Mouse (Mus musculus) neural tube, embryonic 12.5 days (tissue): ENCODE measurements around the gene Ferd3l. TPM values are rescaled to one million over a fixed set of nuclear protein-coding genes. Genes with fewer than 3 reads are reported as not detected.

Experiments used
- ATAC-seq: fragments of 200-750 bp; cut with Nextera tagmentation; 2 replicates; pipeline ENCODE4 v1.8.0; 2017; ENCODE audit warnings: low read depth, mild to moderate bottlenecking, moderate TSS enrichment, moderate library complexity; ENCODE audit not compliant: low FRiP score
- H3K27ac ChIP-seq: fragments of 300-500 bp; sonication (generic); 2 replicates; pipeline ENCODE4 v1.5.1; 2016
- H3K27me3 ChIP-seq: fragments of 300-500 bp; sonication (generic); replicated peaks from 2 replicates; pipeline ENCODE4 v1.6.1; 2016; ENCODE audit warnings: mild to moderate bottlenecking
- H3K36me3 ChIP-seq: fragments of 300-500 bp; sonication (generic); 2 replicates; pipeline ENCODE4 v1.6.1; 2016; ENCODE audit warnings: mild to moderate bottlenecking
- H3K4me1 ChIP-seq: fragments of 300-500 bp; sonication (generic); 2 replicates; pipeline ENCODE4 v1.6.1; 2016
- H3K4me2 ChIP-seq: fragments of 300-500 bp; sonication (generic); replicated peaks from 2 replicates; pipeline ENCODE4 v1.6.1; 2016; ENCODE audit warnings: mild to moderate bottlenecking
- H3K4me3 ChIP-seq: fragments of 300-500 bp; sonication (generic); 2 replicates; pipeline ENCODE4 v1.5.1; 2016
- H3K9ac ChIP-seq: fragments of 300-500 bp; sonication (generic); 2 replicates; pipeline ENCODE4 v1.6.1; 2016; ENCODE audit warnings: mild to moderate bottlenecking
- H3K9me3 ChIP-seq: fragments of 300-500 bp; sonication (generic); 2 replicates; pipeline ENCODE4 v1.6.1; 2016; ENCODE audit warnings: mild to moderate bottlenecking
- WGBS: fragments of 180-500 bp; shearing (Covaris S2); methylation state at CpG from one replicate; pipeline ENCODE4 v1.1.7; 2016; 5-methylcytosine and 5-hydroxymethylcytosine counted together
- polyA plus RNA-seq: library from polyadenylated mRNA; unstranded; fragments of >200 nt; fragmentation: Nextera tagmentation; extraction: Ambion mirVana; gene quantifications from 2 replicates; pipeline ENCODE4 v1.2.1, GENCODE M21; 2016

Ferd3l gene
- polyA plus RNA-seq, 1 experiment from 2014 or later: 2.2 TPM

GRCm38 (mm10) chr12:33958241-33959194 lies 30.3 kb downstream of the Ferd3l start:
- H3K27ac ChIP-seq: peak overlapping the region; percentile 18
- peak; percentile 46 for ATAC-seq
- H3K9me3 ChIP-seq: no peaks in the 10 kb centered on the region
- H3K4me2 ChIP-seq: peak overlapping the region; percentile 62
- H3K9ac ChIP-seq: peak overlapping the region; percentile 80
- peaks cover 25% of the 10 kb centered on the region for H3K4me1 ChIP-seq
- H3K36me3 ChIP-seq: no peaks in the 10 kb centered on the region
- H3K4me3 ChIP-seq: peak overlapping the region; percentile 58
- WGBS: under 1% methylated on average over 56 of the region's 56 CpGs
- peaks cover 89% of the 10 kb centered on the region for H3K27me3 ChIP-seq

GRCm38 (mm10) chr12:33959206-33959605 lies 31.0 kb downstream of the Ferd3l start:
- WGBS: under 1% methylated on average over 6 of the region's 6 CpGs
- H3K9ac ChIP-seq: 0 out of 2 replicates have a peak overlapping the region, but pooled peaks have one; percentile 80
- no peak overlapping the region for H3K27ac ChIP-seq
- H3K4me2 ChIP-seq: peak overlapping the region; percentile 62; the same call in 1 of the 2 replicates
- H3K27me3 ChIP-seq: peaks cover 90% of the 10 kb centered on the region
- H3K36me3 ChIP-seq: no peaks in the 10 kb centered on the region
- H3K9me3 ChIP-seq: no peaks in the 10 kb centered on the region
- no peak for ATAC-seq
- peaks cover 25% of the 10 kb centered on the region for H3K4me1 ChIP-seq
- peak overlapping the region; percentile 58 for H3K4me3 ChIP-seq

DNA sequence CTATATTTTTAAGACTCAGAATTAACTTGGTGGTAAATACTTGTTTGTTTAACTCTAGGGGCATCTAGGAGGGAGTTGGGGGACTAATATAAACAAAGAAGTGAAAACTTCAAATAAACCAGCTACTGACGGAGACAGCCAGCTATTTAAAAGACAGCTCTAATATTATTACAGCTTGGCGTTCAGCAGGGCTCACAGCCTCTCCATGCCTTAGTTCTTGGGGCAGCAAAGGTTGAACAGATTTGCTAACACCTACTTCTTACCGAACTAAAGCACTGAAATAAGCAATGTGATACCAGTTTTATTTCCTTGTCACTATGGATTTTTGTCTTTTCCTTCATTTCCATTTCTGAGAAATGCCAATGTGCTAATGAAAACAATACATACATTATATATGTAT lies 31.6 kb downstream of the Ferd3l start:
- no peak for ATAC-seq
- Histone ChIP-seq H3K4me3 (peak overlapping the region; percentile 15; the same call in 1 of the 2 replicates), H3K36me3 (no peaks in the 10 kb centered on the region), H3K27me3 (peaks cover 91% of the 10 kb centered on the region), H3K4me1 (peaks cover 25% of the 10 kb centered on the region), H3K9me3 (no peaks in the 10 kb centered on the region), H3K27ac (no peak overlapping the region), H3K9ac (no peak overlapping the region), H3K4me2 (no peak overlapping the region; the same call in 1 of the 2 replicates)
- WGBS: under 1% methylated on average over 3 of the region's 3 CpGs

- 13% methylated on average over 5 of the region's 5 CpGs for WGBS
- Histone ChIP-seq H3K9ac (no peak overlapping the region), H3K27me3 (peaks cover 91% of the 10 kb centered on the region), H3K4me3 (no peak overlapping the region), H3K4me2 (0 out of 2 replicates have a peak overlapping the region, but pooled peaks have one; percentile 2), H3K36me3 (no peaks in the 10 kb centered on the region), H3K27ac (no peak overlapping the region), H3K9me3 (no peaks in the 10 kb centered on the region), H3K4me1 (peaks cover 20% of the 10 kb centered on the region)
- no peak for ATAC-seq
Observed at GRCm38 (mm10) chr12:33961013-33961412, 32.8 kb downstream of the Ferd3l start.

GRCm38 (mm10) chr12:33962118-33962772 lies 34.0 kb downstream of the Ferd3l start:
- peaks cover 92% of the 10 kb centered on the region for H3K27me3 ChIP-seq
- ATAC-seq: no peak
- no peak overlapping the region for H3K27ac ChIP-seq
- H3K36me3 ChIP-seq: no peaks in the 10 kb centered on the region
- peaks cover 22% of the 10 kb centered on the region for H3K4me1 ChIP-seq
- no peak overlapping the region for H3K4me3 ChIP-seq
- WGBS: under 1% methylated on average over 17 of the region's 17 CpGs
- no peaks in the 10 kb centered on the region for H3K9me3 ChIP-seq
- peak overlapping the region; percentile 32 for H3K4me2 ChIP-seq
- H3K9ac ChIP-seq: no peak overlapping the region

GRCm38 (mm10) chr12:33962773-33963130 lies 34.5 kb downstream of the Ferd3l start:
- no peak overlapping the region for H3K9ac ChIP-seq

GRCm38 (mm10) chr12:33963671-33964369 lies 35.6 kb downstream of the Ferd3l start:
- H3K27me3 ChIP-seq: peaks cover 92% of the 10 kb centered on the region
- ATAC-seq: no peak
- peaks cover 21% of the 10 kb centered on the region for H3K4me1 ChIP-seq
- H3K9me3 ChIP-seq: no peaks in the 10 kb centered on the region
- H3K9ac ChIP-seq: no peak overlapping the region
- WGBS: 1% methylated on average over 15 of the region's 15 CpGs
- 0 out of 2 replicates have a peak overlapping the region, but pooled peaks have one; percentile 15 for H3K4me2 ChIP-seq
- no peaks in the 10 kb centered on the region for H3K36me3 ChIP-seq
- no peak overlapping the region for H3K27ac ChIP-seq
- H3K4me3 ChIP-seq: no peak overlapping the region

More at GRCm38 (mm10) chr12:33962773-33963130, 34.5 kb downstream of the Ferd3l start:
- WGBS: 3% methylated on average over 9 of the region's 9 CpGs
- Histone ChIP-seq H3K36me3 (no peaks in the 10 kb centered on the region), H3K27ac (no peak overlapping the region), H3K4me3 (no peak overlapping the region), H3K4me1 (peaks cover 23% of the 10 kb centered on the region), H3K4me2 (peak overlapping the region; percentile 32; the same call in 1 of the 2 replicates), H3K9me3 (no peaks in the 10 kb centered on the region), H3K27me3 (peaks cover 92% of the 10 kb centered on the region)
- no peak for ATAC-seq

GRCm38 (mm10) chr12:33964427-33964826 lies 36.2 kb downstream of the Ferd3l start:
- no peak overlapping the region for H3K27ac ChIP-seq
- H3K4me2 ChIP-seq: no peak overlapping the region
- no peaks in the 10 kb centered on the region for H3K9me3 ChIP-seq
- WGBS: 4% methylated on average over 2 of the region's 2 CpGs
- H3K4me1 ChIP-seq: peaks cover 21% of the 10 kb centered on the region
- no peak overlapping the region for H3K4me3 ChIP-seq
- no peak for ATAC-seq
- no peak overlapping the region for H3K9ac ChIP-seq
- H3K36me3 ChIP-seq: no peaks in the 10 kb centered on the region
- H3K27me3 ChIP-seq: peaks cover 92% of the 10 kb centered on the region

- Histone ChIP-seq H3K4me1 (peaks cover 21% of the 10 kb centered on the region), H3K27ac (no peak overlapping the region), H3K4me2 (no peak overlapping the region), H3K4me3 (no peak overlapping the region), H3K9me3 (no peaks in the 10 kb centered on the region), H3K9ac (no peak overlapping the region), H3K36me3 (no peaks in the 10 kb centered on the region), H3K27me3 (peaks cover 92% of the 10 kb centered on the region)
- ATAC-seq: no peak
- 3% methylated on average over 5 of the region's 5 CpGs for WGBS
Observed at GRCm38 (mm10) chr12:33965661-33966360, 37.6 kb downstream of the Ferd3l start.

- H3K27ac ChIP-seq: no peak overlapping the region
- no peak overlapping the region for H3K9ac ChIP-seq
- no peaks in the 10 kb centered on the region for H3K36me3 ChIP-seq
- peak; percentile 17; the same call in 1 of the 2 replicates for ATAC-seq
- H3K9me3 ChIP-seq: no peaks in the 10 kb centered on the region
- peak overlapping the region; percentile 47 for H3K4me2 ChIP-seq
- no peak overlapping the region for H3K4me3 ChIP-seq
- WGBS: under 1% methylated on average over 35 of the region's 35 CpGs
- peaks cover 92% of the 10 kb centered on the region for H3K27me3 ChIP-seq
- peaks cover 21% of the 10 kb centered on the region for H3K4me1 ChIP-seq
Observed at GRCm38 (mm10) chr12:33966490-33967415, 38.5 kb downstream of the Ferd3l start.
